Mouse (Mus musculus) hematopoietic stem cell, adult 5-6 weeks (primary cell): ENCODE measurements around the gene Lsamp. TPM values are rescaled to one million over a fixed set of nuclear protein-coding genes. Genes with fewer than 3 reads are reported as not detected.
A peak's percentile ranks its signal among the peaks of the same experiment; 100 is the strongest.

Experiments
- ATAC-seq, 2 experiments: fragments of 125-278 bp in 1 of 2; replicated peaks in 1 of 2; 2 replicates each; pipeline ENCODE4 v1.8.0; 2016 to 2017; ENCODE audit warnings: inconsistent platforms in 2 of 2, mild to moderate bottlenecking in 2 of 2, moderate number of reproducible peaks in 2 of 2, low read depth in 1 of 2, moderate TSS enrichment in 1 of 2; ENCODE audit not compliant: low FRiP score in 2 of 2, poor library complexity in 2 of 2, severe bottlenecking in 2 of 2, insufficient read depth in 1 of 2, low TSS enrichment in 1 of 2
- total RNA-seq: library from RNA; stranded (forward); fragments of 172-1452, 232-1000 nt; gene quantifications from 2 replicates; pipeline ENCODE4 v1.2.3, GENCODE M21; 2017

Lsamp gene
- total RNA-seq, 1 experiment from 2014 or later, result not detected

- no peak for ATAC-seq
Measured at GRCm38 (mm10) chr16:42048138-42048537, 2064.0 kb downstream of the Lsamp start.

- ATAC-seq, result no peak
Measured at GRCm38 (mm10) chr16:42059927-42060326, 2075.8 kb downstream of the Lsamp start.

- no peak for ATAC-seq
Measured at GRCm38 (mm10) chr16:42074325-42074724, 2090.2 kb downstream of the Lsamp start.

- no peak for ATAC-seq
Measured at GRCm38 (mm10) chr16:42079573-42079972, 2095.4 kb downstream of the Lsamp start.

GRCm38 (mm10) chr16:42081611-42082010 lies 2097.4 kb downstream of the Lsamp start:
- ATAC-seq, result no peak

GRCm38 (mm10) chr16:42097510-42097909 lies 2113.3 kb downstream of the Lsamp start:
- no peak for ATAC-seq

- ATAC-seq, result no peak
Measured at GRCm38 (mm10) chr16:42102186-42102585, 2118.0 kb downstream of the Lsamp start.

GRCm38 (mm10) chr16:42102635-42103034 lies 2118.5 kb downstream of the Lsamp start:
- no peak for ATAC-seq

GRCm38 (mm10) chr16:42112251-42112650 lies 2128.1 kb downstream of the Lsamp start:
- no peak for ATAC-seq

- no peak for ATAC-seq
Measured at GRCm38 (mm10) chr16:42113246-42113645, 2129.1 kb downstream of the Lsamp start.

GRCm38 (mm10) chr16:42121788-42122187 lies 2137.6 kb downstream of the Lsamp start:
- no peak for ATAC-seq

- no peak for ATAC-seq
Measured at GRCm38 (mm10) chr16:42123826-42124225, 2139.7 kb downstream of the Lsamp start.

- ATAC-seq, result no peak
Measured at GRCm38 (mm10) chr16:42126061-42126460, 2141.9 kb downstream of the Lsamp start.

GRCm38 (mm10) chr16:42147164-42147563 lies 2163.0 kb downstream of the Lsamp start:
- no peak for ATAC-seq

GRCm38 (mm10) chr16:42149216-42149942 lies 2165.2 kb downstream of the Lsamp start:
- ATAC-seq, result no peak

GRCm38 (mm10) chr16:42152640-42153039 lies 2168.5 kb downstream of the Lsamp start:
- ATAC-seq, result no peak

- no peak for ATAC-seq
Measured at GRCm38 (mm10) chr16:42157816-42158215, 2173.7 kb downstream of the Lsamp start.

GRCm38 (mm10) chr16:42164941-42165340 lies 2180.8 kb downstream of the Lsamp start:
- ATAC-seq, result peak; percentile 87 to 88

- no peak for ATAC-seq
Measured at GRCm38 (mm10) chr16:42168292-42168691, 2184.1 kb downstream of the Lsamp start.
